Mouse (Mus musculus) left cerebral cortex, postnatal 10 days (tissue): ENCODE results near the gene Syngr4. TPM values are rescaled to one million over a fixed set of nuclear protein-coding genes. Genes with fewer than 3 reads are reported as not detected.
A peak's percentile ranks its signal among the peaks of the same experiment; 100 is the strongest.
"Not testable (repeated sequence)": the region's sequence is repeated elsewhere in the genome, so short reads cannot be mapped to it uniquely, and the experiment has no call there.

ENCODE experiments used
- DNase-seq, 2 experiments: peaks; one replicate each; pipeline ENCODE4 v3.0.0; 2021 to 2022; ENCODE audit warnings: low spot score in 2 of 2, mixed read lengths in 1 of 2; ENCODE audit errors: extremely low spot score in 1 of 2
- intact Hi-C: fragments of 180-260 bp; cut with DNase I; formaldehyde crosslinking; loops from one replicate; pipeline ENCODE4 v1.15.1; 2025
- total RNA-seq, 2 experiments: library from RNA; stranded (reverse); gene quantifications; 2 replicates each; pipeline ENCODE4 v1.2.3; 2021

Syngr4 gene
- not detected for total RNA-seq

DNA sequence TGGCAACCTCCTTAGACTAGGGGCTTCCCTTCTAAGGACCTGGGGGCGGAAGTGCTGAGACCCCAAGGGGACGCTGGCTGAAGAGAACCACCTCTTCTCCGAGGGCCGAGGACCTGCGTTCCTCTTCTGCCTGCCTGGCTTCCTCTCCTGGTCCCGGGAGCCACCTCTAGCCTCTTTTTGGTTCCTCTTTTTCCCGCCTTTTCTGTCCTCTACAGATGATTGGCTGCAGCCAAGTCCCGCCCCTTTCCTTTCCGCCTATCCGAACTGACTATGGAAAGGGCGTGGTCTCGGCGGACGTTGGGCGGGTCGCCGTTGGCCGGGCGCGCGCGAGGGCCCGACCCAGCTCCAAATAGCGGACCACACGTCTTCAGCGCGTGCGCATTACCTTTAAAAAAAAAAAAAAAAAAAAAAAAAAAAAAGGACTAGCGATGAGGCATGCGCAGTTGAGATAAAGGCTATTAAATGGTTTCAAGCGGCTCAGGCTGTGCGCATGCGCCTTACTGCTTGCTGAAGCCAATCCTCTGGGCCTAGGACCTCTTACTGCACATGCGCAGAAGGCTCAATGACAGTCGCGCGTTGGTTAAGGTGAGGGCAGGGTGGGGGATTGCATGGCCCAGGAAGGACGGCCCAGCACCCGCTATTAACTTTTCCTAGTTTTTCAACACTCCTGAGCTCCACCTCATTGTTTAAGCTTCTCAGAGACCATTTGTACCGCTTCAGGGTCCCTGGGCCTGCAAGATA, at the start of gene Syngr4, which contains the start of gene Tmem143:
Syngr4 (minus strand) TSS at position 198 of the 741 bp plus-strand sequence.
Tmem143 (plus strand) TSS at position 425 of the 741 bp plus-strand sequence.
- intact Hi-C loops, result no loop called here
- peak; percentile 96 to 98 for DNase-seq

- DNase-seq, result not testable (repeated sequence)
- intact Hi-C loops, result loop anchor here (5.0 kb wide), 1 partner anchor 34 kb away; no protein-coding TSS in a partner anchor
Observed at GRCm38 (mm10) chr7:45943280-45943679, 46.8 kb upstream of the Syngr4 start.

GRCm38 (mm10) chr7:45941986-45942385, 45.5 kb upstream of the Syngr4 start:
- intact Hi-C loops, result loop anchor here (5.0 kb wide), 1 partner anchor 35 kb away; no protein-coding TSS in a partner anchor
- DNase-seq, result no peak

DNA sequence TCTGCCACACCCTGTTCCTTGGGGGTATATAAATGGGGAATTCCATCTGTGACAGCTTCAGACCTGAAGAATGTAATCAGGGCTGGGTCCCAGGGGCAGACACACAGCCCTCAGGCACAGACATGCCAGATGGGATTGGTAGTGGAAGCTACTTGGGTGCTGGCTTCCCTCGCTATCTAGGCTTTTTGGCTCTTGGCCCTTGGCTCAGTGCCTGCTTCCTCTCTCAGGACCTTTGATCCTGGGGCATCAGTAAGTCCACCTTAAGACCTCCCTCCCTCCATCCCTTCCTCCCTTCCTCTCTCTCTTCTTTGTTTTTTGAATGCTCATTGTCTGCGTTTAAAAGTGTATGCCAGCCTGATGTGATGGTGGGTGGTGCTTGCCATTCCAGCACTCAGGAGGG, 43.3 kb upstream of the Syngr4 start:
- no peak for DNase-seq
- intact Hi-C loops, result loop anchor here (5.0 kb wide), 2 partner anchors 37 to 198 kb away; no protein-coding TSS in a partner anchor

- DNase-seq, result peak in 1 of 2 experiments; percentile 74
- intact Hi-C loops, result loop anchor here (2.0 to 5.0 kb wide), 2 partner anchors 62 to 193 kb away; partner anchors contain the start of gene Kdelr1
Observed at GRCm38 (mm10) chr7:45935114-45935513, 38.6 kb upstream of the Syngr4 start.

DNA sequence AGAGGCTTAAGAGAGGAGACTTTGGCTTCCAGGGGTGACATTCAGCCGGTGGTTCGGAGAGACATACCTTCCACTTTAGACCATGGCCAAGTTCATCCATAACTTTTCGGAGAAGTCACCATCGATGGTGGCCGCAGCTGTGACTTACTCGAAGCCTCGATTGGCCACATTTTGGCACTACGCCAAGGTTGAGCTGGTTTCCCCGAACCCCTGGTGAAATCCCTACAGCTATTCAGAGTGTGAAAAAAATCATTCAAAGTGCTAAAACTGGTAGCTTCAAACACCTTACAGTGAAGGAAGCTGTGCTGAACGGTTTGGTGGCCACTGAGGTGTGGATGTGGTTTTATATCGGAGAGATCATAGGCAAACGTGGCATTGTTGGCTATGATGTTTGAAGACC, 37.3 kb upstream of the Syngr4 start:
- intact Hi-C loops, result loop anchor here (2.0 kb wide), 1 partner anchor 61 kb away; the partner anchor contains the start of gene Kdelr1
- not testable (repeated sequence) for DNase-seq

DNA sequence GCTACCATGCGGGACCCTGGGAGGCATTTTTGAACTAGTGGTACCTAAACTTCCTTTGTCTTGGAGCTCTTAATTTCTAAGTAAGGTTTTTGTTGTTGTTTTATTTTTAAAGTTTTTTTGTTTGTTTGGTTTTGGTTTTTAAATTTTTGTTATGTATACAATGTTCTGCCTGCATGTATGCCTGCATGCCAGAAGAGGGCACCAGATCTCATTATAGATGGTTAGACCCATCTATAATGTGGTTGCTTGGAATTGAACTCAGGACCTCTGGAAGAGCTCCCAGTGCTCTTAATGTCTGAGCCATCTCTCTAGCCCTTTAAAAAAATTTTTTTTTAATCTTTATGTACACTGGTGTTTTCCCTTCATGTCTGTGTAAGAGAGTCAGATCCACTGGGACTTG, 33.2 kb upstream of the Syngr4 start:
- intact Hi-C loops, result no loop called here
- DNase-seq, result no peak

DNA sequence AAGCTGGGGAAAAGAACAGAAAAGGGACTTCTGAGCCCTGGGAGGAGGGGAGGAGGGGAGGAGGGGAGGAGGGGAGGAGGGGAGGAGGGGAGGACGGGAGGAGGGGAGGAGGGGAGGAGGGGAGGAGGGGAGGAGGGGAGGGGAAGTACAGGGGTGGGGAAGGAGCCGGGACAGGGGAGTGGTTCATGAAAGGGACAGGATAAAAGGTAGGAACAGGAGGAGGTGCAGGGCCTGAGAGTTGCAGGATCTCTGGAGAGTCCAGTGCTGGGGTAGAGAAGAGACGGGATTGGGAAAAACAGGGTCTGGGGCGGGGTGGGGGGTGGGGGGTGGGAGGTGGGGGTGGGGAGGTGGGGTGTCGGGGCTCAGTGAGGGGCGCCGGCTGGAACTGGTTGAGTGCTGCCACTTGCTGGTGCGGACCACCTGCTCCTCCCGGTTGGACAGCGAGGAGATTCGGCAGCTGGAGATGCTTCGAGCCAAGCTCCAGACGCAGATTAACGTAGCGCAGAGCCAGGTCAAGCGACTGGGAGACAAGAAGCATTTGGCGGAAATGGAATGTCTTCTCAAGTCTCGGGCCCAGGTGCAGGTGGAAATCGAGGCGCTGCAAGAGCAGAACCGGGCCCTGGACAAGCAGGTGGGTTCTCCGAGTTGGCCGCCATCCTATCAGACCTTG, 32.2 kb upstream of the Syngr4 start:
- DNase-seq, result no peak
- intact Hi-C loops, result no loop called here

DNA sequence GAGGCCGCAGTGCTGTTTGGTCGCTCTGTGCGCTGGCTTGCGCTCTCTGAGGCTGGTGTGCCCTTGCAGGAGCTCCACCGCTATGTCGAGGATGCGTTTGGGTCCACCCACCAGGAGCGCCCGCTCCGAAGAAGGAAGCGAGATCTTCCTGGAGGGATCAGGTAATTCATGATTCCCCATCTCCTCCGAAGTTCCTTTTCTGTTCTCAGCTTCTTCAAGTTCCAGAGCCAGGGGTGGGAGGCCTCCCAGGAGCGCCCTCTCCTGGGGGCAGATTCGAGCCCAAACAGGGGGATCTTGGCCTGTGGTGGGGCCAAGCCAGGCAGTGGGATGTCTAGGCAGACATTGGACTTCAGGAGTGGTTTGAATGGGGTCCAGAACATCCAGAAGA, 27.9 kb upstream of the Syngr4 start:
- intact Hi-C loops, result no loop called here
- DNase-seq, result peak in 1 of 2 experiments; percentile 33

- peak in 1 of 2 experiments; percentile 88 for DNase-seq
- intact Hi-C loops, result no loop called here
Observed at GRCm38 (mm10) chr7:45923762-45924428, 27.4 kb upstream of the Syngr4 start, which contains the start of gene Ccdc114. Gene Ccdc114, plus strand, starts transcription at chr7:45924072.

GRCm38 (mm10) chr7:45922928-45923761, 26.6 kb upstream of the Syngr4 start:
- DNase-seq, result peak; percentile 92 to 98
- intact Hi-C loops, result no loop called here

DNA sequence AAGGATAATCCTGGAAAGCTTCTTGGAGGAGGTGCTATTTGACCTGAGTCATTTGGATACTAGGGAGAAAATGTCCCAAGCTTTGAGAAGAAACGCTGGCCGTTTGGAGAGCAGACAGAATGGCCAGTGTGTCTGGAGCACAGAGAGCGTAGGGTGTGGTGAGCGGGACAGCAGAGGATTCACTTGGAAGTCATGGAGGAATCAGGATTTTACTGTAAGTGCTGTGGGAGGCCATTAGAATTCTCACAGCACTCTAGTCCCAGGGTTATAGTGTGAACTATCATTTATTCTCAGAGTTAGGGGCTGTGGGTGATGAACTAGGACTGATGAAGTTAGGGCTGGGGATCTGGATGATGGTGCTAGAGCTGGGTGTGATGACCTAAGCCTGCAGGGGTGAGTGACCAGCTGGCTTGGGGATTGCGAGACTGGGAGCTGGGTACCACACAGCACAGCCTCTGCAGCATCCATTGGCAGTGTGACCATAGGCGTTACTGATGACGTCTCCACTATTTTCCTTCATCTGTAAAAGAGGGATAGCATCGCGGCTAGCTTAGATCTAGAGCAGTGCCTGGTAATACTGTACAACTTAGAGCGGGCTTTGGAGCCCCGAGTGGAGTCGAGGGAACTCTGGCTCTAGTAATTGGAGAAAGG, 25.6 kb upstream of the Syngr4 start:
- DNase-seq, result no peak
- intact Hi-C loops, result no loop called here

DNA sequence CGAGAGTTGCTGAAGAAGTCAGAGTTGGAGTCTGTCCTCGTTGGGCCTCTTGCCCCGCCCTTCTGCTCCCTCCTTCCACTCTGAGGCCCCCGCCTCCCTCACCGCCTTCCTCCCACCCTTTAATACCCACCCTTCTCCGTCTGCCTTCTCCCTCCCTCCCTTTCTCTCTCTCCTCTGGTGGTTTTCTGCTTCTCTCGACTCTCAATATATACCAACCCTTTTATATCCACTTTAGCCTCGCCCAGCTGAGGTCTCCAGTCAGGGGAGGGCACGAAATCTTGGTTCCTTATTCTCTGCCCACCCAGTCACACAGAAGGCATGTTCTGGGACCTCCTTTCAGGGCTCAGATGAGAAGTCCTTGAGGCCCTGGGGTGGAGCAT, 24.7 kb upstream of the Syngr4 start, which contains the start of gene Emp3:
Emp3 (minus strand) TSS at position 163 of the 380 bp plus-strand sequence.
- DNase-seq, result peak in 1 of 2 experiments; percentile 76
- intact Hi-C loops, result no loop called here

GRCm38 (mm10) chr7:45920583-45921241, 24.2 kb upstream of the Syngr4 start:
- DNase-seq, result no peak
- intact Hi-C loops, result no loop called here

DNA sequence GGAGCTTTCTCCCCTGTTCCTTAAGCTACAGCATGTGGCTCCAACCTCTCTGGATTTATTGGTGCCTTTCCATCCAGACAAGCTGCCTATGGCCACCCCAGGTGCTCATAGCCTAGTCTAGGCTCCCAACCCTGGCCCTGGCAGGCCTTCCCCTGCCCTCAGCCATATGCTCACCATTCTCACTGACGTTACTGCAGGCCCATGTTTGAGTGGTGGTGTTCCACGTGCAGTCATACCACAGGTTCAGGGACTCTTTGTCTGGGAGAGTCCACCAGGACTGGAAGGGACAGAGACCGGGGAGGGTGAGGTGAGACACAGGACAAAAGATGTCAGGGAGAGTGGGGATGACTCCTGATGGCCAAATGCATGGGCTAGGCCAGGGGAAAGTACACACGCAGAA, 23.2 kb upstream of the Syngr4 start:
- intact Hi-C loops, result no loop called here
- DNase-seq, result no peak

- no peak for DNase-seq
- intact Hi-C loops, result no loop called here
Observed at GRCm38 (mm10) chr7:45919083-45919671, 22.7 kb upstream of the Syngr4 start.

- DNase-seq, result no peak
- intact Hi-C loops, result no loop called here
Observed at GRCm38 (mm10) chr7:45917926-45918325, 21.4 kb upstream of the Syngr4 start.
